Mouse (Mus musculus) myocyte (in vitro differentiated cells): ENCODE measurements at regions not wholly inside any gene's neighbourhood (a gene's known extent, or its start where the extent isn't known, plus 50 kb on each side); places are given as distances from the start of the nearest gene placed in this dataset.

ENCODE experiments used
- CEBPB ChIP-seq: IDR thresholded peaks from 2 replicates; pipeline ENCODE4 v1.6.1; 2011; ENCODE audit warnings: mild to moderate bottlenecking, moderate library complexity; ENCODE audit not compliant: poor library complexity, insufficient read depth, severe bottlenecking
- E2F4 ChIP-seq: IDR thresholded peaks from one replicate; pipeline ENCODE4 v1.6.1; 2011; ENCODE audit warnings: mild to moderate bottlenecking, control low read depth, moderate library complexity; ENCODE audit not compliant: insufficient read depth
- MAX ChIP-seq: IDR thresholded peaks from one replicate; pipeline ENCODE4 v1.6.1; 2011; ENCODE audit warnings: low read depth, mild to moderate bottlenecking, control low read depth
- MYOD1 ChIP-seq, 3 experiments: IDR thresholded peaks; one replicate each; pipeline ENCODE4 v1.6.1; 2011; ENCODE audit warnings: control low read depth in 2 of 3, low read depth in 2 of 3, mild to moderate bottlenecking in 2 of 3, moderate library complexity in 1 of 3; ENCODE audit not compliant: insufficient read length in 2 of 3, control insufficient read depth in 1 of 3
- MYOG ChIP-seq, 3 experiments: IDR thresholded peaks; one replicate each; pipeline ENCODE4 v1.6.1; 2011; ENCODE audit warnings: control low read depth in 2 of 3, low read depth in 2 of 3, mild to moderate bottlenecking in 2 of 3; ENCODE audit not compliant: insufficient read length in 2 of 3, control insufficient read depth in 1 of 3, insufficient read depth in 1 of 3
- POLR2A ChIP-seq: IDR thresholded peaks from one replicate; pipeline ENCODE4 v1.6.1; 2011; ENCODE audit warnings: low read depth, mild to moderate bottlenecking, control low read depth, moderate library complexity; ENCODE audit not compliant: insufficient read length
- POLR2AphosphoS2 ChIP-seq: IDR thresholded peaks from one replicate; pipeline ENCODE4 v1.6.1; 2011; ENCODE audit warnings: low read depth, control low read depth; ENCODE audit not compliant: insufficient read length
- SRF ChIP-seq: IDR thresholded peaks from one replicate; pipeline ENCODE4 v1.6.1; 2011; ENCODE audit warnings: low read depth; ENCODE audit not compliant: control insufficient read depth, insufficient read length
- TCF3 ChIP-seq: IDR thresholded peaks from one replicate; pipeline ENCODE4 v1.6.1; 2011; ENCODE audit warnings: low read depth, control low read depth; ENCODE audit not compliant: insufficient read length
- USF1 ChIP-seq: IDR thresholded peaks from one replicate; pipeline ENCODE4 v1.6.1; 2011; ENCODE audit warnings: low read depth, mild to moderate bottlenecking, control low read depth, moderate library complexity

DNA sequence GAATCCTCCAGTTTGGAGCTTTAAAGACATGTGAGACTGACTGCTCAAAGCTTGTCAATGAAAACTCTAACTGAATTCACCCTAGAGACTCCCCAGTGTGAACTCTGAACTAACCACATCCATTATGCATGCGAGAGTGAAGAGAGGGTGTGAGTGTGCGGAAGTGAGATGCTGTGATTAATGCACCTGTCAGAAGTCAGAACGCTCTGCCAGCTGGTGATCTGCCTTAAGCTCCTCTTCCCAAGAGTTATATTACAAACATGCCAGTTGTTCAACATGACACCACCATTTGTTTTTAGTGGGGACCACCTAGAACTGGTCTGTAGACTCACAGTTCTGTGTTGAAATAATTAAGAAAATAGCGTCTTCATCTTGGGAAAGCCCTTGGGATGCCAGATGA lies 92.8 kb upstream of the Kbtbd8 start:
- TF ChIP-seq POLR2A (no peak), MAX (no peak), TCF3 (peak; percentile 40), MYOG (IDR thresholded peaks at IDR 0.05; ENCODE audit: control insufficient read depth in 1 of 3, insufficient read depth in 1 of 3, insufficient read length in 2 of 3, low read depth in 2 of 3) (peak in 2 of 3 experiments; percentile 29 to 57), POLR2AphosphoS2 (no peak), CEBPB (no peak), SRF (no peak), E2F4 (no peak), USF1 (no peak), MYOD1 (IDR thresholded peaks at IDR 0.05; ENCODE audit: control insufficient read depth in 1 of 3, insufficient read length in 2 of 3, low read depth in 2 of 3) (peak in 2 of 3 experiments; percentile 72 to 82)
